9 mouse cellular contexts compared by ENCODE assay signal in genomic region chr7:47131840-47132179, GRCm38 (mm10). TPM values are rescaled to one million over a fixed set of nuclear protein-coding genes. Genes with fewer than 3 reads are reported as not detected.
DNase-seq lines count a peak whose midpoint lies in the region; ATAC-seq and TF ChIP-seq lines count a peak whose summit lies in the region.
"Had no signal": no experiment of that assay in that cellular context is flagged by ENCODE, and none has a peak within 500 bp of the region (broad histone marks: within the 10 kb centered on the region; RNA-seq: fewer than 3 reads in every experiment).

No protein-coding gene starts in this region.

- peak overlapping the region; percentile 63; the same call in 1 of the 2 replicates for H3K9ac ChIP-seq in heart, embryonic 11.5 days (ENCODE audit: low read depth, low read length)
- H3K9ac ChIP-seq in heart, adult 2 months (ENCODE audit: low read depth, low read length), result no peak overlapping the region
- no peak overlapping the region for H3K9ac ChIP-seq in liver, postnatal 0 days (replicated peaks)

- peaks cover 62% of the 10 kb centered on the region for H3K27me3 ChIP-seq in heart, embryonic 11.5 days (ENCODE audit: control insufficient read depth, insufficient read depth, low read length)
- H3K27me3 ChIP-seq in heart, adult 2 months (ENCODE audit: control insufficient read depth, insufficient read depth, low read length), result peaks cover 10% of the 10 kb centered on the region
- peaks cover 78% of the 10 kb centered on the region for H3K27me3 ChIP-seq in E14TG2a.4 (ENCODE audit: insufficient read depth, low read length)
- H3K27me3 ChIP-seq in hindbrain, embryonic 10.5 days (ENCODE audit: insufficient read depth, poor library complexity, severe bottlenecking), result peaks cover 67% of the 10 kb centered on the region
- peaks cover 43% of the 10 kb centered on the region for H3K27me3 ChIP-seq in liver, postnatal 0 days (ENCODE audit: insufficient read depth, low read length)

- H3K36me3 ChIP-seq in heart, embryonic 11.5 days (ENCODE audit: control insufficient read depth, insufficient read depth, low read length), result no peaks in the 10 kb centered on the region
- no peaks in the 10 kb centered on the region for H3K36me3 ChIP-seq in heart, adult 2 months (ENCODE audit: control insufficient read depth, insufficient read depth, low read length)
- no peaks in the 10 kb centered on the region for H3K36me3 ChIP-seq in E14TG2a.4 (ENCODE audit: insufficient read depth, low read length)
- no peaks in the 10 kb centered on the region for H3K36me3 ChIP-seq in hindbrain, embryonic 10.5 days
- H3K36me3 ChIP-seq in liver, postnatal 0 days (replicated peaks; ENCODE audit: insufficient read depth, low read length), result no peaks in the 10 kb centered on the region

- no peak for TF ChIP-seq POLR2A in heart, adult 2 months (IDR thresholded peaks at IDR 0.05; ENCODE audit: insufficient read depth, low read depth, low read length)

- 3% methylated on average over 15 of the region's 15 CpGs for WGBS in heart, embryonic 11.5 days (ENCODE audit: insufficient replicate concordance)
- WGBS in heart, adult 2 months, result 6% methylated on average over 15 of the region's 15 CpGs
- WGBS in hindbrain, embryonic 10.5 days, result 2% methylated on average over 15 of the region's 15 CpGs
- 6% methylated on average over 15 of the region's 15 CpGs for WGBS in liver, postnatal 0 days (ENCODE audit: insufficient replicate concordance)

- DNase-seq in heart, adult 2 months, result no peak
- peak; percentile 54 for DNase-seq in hindbrain, embryonic 10.5 days (ENCODE audit: low spot score)
- DNase-seq in liver, postnatal 0 days, result no peak
- DNase-seq in ovary, postnatal 36 days (ENCODE audit: low spot score), result no peak
- DNase-seq in gastrocnemius, adult 8-10 months (ENCODE audit: low spot score in 2 of 2), result no peak
- DNase-seq in thymus, postnatal 25 days, result no peak

- ATAC-seq in heart, embryonic 11.5 days (replicated peaks; ENCODE audit: insufficient number of reproducible peaks, low FRiP score, low TSS enrichment), result no peak
- no peak for ATAC-seq in liver, postnatal 0 days

- no peaks in the 10 kb centered on the region for H3K9me3 ChIP-seq in heart, embryonic 11.5 days (replicated peaks; ENCODE audit: control insufficient read depth, low read length)
- 0 out of 2 replicates have a peak, but pooled peaks cover 3% of the 10 kb centered on the region for H3K9me3 ChIP-seq in E14TG2a.4 (ENCODE audit: low read length)
- H3K9me3 ChIP-seq in hindbrain, embryonic 10.5 days, result no peaks in the 10 kb centered on the region
- no peaks in the 10 kb centered on the region for H3K9me3 ChIP-seq in liver, postnatal 0 days (ENCODE audit: low read length)

- peaks cover 6% of the 10 kb centered on the region; the same call in 1 of the 2 replicates for H3K4me1 ChIP-seq in heart, embryonic 11.5 days (ENCODE audit: control insufficient read depth, insufficient read depth, low read length)
- H3K4me1 ChIP-seq in heart, adult 2 months (ENCODE audit: control insufficient read depth, insufficient read depth, low read length), result no peaks in the 10 kb centered on the region
- H3K4me1 ChIP-seq in E14TG2a.4 (replicated peaks; ENCODE audit: low read depth, low read length), result peaks cover 26% of the 10 kb centered on the region
- peaks cover 20% of the 10 kb centered on the region for H3K4me1 ChIP-seq in hindbrain, embryonic 10.5 days (replicated peaks)
- peaks cover 4% of the 10 kb centered on the region; the same call in 1 of the 2 replicates for H3K4me1 ChIP-seq in liver, postnatal 0 days (ENCODE audit: insufficient read depth)

- intact Hi-C loops in heart, adult 2 months (cut with DNase I), result no loop called here

- H3K4me3 ChIP-seq in heart, embryonic 11.5 days (ENCODE audit: low read depth, low read length), result peak overlapping the region; percentile 68
- no peak overlapping the region for H3K4me3 ChIP-seq in heart, adult 2 months
- H3K4me3 ChIP-seq in E14TG2a.4 (replicated peaks; ENCODE audit: low read length), result peak overlapping the region; percentile 90
- H3K4me3 ChIP-seq in hindbrain, embryonic 10.5 days, result peak overlapping the region; percentile 85
- peak overlapping the region; percentile 39 for H3K4me3 ChIP-seq in liver, postnatal 0 days (ENCODE audit: low read depth, low read length)

- TF ChIP-seq EP300 in heart, adult 2 months (IDR thresholded peaks at IDR 0.05; ENCODE audit: insufficient read depth, low read depth, low read length), result no peak
- TF ChIP-seq EP300 in liver, postnatal 0 days (IDR thresholded peaks at IDR 0.05; ENCODE audit: low read depth), result no peak

- peak overlapping the region; percentile 100 for H3K4me2 ChIP-seq in heart, embryonic 11.5 days
- peak overlapping the region; percentile 70; the same call in 1 of the 2 replicates for H3K4me2 ChIP-seq in liver, postnatal 0 days (ENCODE audit: low read depth, low read length)

- no peak overlapping the region for H3K27ac ChIP-seq in heart, embryonic 11.5 days (ENCODE audit: low read depth, low read length)
- no peak overlapping the region for H3K27ac ChIP-seq in heart, adult 2 months
- H3K27ac ChIP-seq in hindbrain, embryonic 10.5 days, result peak overlapping the region; percentile 90
- H3K27ac ChIP-seq in liver, postnatal 0 days (ENCODE audit: low read depth), result no peak overlapping the region

- no peak for TF ChIP-seq CTCF in heart, adult 2 months (IDR thresholded peaks at IDR 0.05)
- no peak for TF ChIP-seq CTCF in E14TG2a.4 (conservative IDR thresholded peaks at IDR 0.05; ENCODE audit: low read length)
- TF ChIP-seq CTCF in liver, postnatal 0 days (IDR thresholded peaks at IDR 0.05; ENCODE audit: low read depth), result no peak

- H3K79me2 ChIP-seq in heart, adult 2 months (replicated peaks; ENCODE audit: control insufficient read depth, insufficient read depth, low read length), result no peaks in the 10 kb centered on the region

RNA-seq across cellular contexts. Expression of gene Ptpn5, which starts 1.7 kb away (rescaled TPM):
- 0.07 and 0.15 TPM in 2 replicates for polyA plus RNA-seq in heart, embryonic 11.5 days (2014; fragmentation: Nextera tagmentation; extraction: Ambion mirVana)
- not detected for total RNA-seq in heart, adult 2 months (2021)
- not detected in 2 replicates for polyA plus RNA-seq in heart, adult 2 months (2012; rRNA removed)
- polyA plus RNA-seq in hindbrain, embryonic 10.5 days (2016; fragmentation: Nextera tagmentation; extraction: Ambion mirVana), result 10.7 and 30.9 TPM in 2 replicates
- not detected in 2 replicates for polyA plus RNA-seq in liver, postnatal 0 days (2015; fragmentation: Nextera tagmentation; extraction: Ambion mirVana)
- not detected for total RNA-seq in gastrocnemius, adult 8-10 months (2022)
- total RNA-seq: liver, adult 2 months had no signal
